Mouse (Mus musculus): ENCODE data around the gene Fam83g.
A peak's percentile ranks its signal among the peaks of the same experiment; 100 is the strongest.

Gene Fam83g

DNA sequence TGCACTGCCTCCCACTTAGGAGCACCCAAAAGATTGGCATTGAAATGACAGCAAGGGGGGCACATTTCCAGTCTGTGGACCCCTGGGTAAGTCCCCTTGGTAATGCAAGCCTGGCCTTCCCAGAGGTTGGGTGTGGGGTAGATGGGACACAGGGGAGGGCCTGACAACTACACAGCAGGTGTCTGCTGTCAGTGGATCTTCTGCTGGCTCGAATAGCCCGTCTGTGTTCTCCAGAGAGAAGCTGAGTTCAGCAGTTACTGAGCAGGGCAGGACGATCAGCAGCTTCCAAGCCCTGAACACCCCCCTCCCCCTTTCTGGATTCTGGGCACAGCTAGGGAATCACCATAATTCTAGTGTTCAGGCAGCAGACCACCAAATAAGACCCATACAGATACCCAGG is 35.5 kb downstream of the Fam83g start:
- DNase-seq: no peak

DNA sequence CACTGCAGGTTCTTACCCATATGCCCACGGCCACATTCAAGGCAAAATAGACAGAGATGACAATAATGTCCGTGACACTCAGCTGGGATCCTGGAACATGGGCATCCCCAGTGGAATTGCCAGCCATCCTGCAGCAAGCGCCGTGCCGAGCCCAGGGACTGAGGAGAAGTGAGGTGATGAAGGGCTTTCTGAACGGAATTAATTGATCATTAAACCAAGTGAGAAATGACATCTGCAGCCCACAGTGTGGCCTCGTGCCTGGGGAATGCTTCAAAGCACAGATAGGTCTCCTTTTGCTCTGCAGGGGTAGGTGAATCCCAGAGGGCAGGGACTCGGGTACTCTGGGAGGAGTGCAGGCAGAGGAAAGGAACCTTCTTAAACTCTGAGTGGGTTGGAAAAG is 35.9 kb downstream of the Fam83g start:
- no peak for DNase-seq

DNA sequence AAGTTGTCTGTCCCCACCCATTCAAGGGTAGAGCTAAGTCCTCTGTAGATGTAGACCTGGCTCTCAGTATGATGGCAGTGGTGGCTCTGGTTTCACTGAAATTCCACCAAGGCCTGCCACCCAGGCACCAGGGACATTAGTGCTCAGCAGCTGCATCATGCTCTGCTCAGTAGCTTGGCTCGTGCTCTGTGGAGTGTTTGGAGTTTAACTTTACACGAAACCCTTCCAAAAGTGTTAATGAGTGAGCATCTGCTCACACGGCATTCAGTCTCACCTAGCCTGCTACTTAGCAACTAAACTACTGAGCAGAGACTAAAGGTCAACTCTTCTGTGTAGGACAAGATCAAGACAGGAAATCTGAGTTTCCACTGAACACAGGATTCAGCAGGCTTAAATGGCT is 36.7 kb downstream of the Fam83g start, which contains the start of gene Slc5a10:
Slc5a10 (minus strand) TSS at position 191 of the 400 bp plus-strand sequence.
- DNase-seq: no peak

DNA sequence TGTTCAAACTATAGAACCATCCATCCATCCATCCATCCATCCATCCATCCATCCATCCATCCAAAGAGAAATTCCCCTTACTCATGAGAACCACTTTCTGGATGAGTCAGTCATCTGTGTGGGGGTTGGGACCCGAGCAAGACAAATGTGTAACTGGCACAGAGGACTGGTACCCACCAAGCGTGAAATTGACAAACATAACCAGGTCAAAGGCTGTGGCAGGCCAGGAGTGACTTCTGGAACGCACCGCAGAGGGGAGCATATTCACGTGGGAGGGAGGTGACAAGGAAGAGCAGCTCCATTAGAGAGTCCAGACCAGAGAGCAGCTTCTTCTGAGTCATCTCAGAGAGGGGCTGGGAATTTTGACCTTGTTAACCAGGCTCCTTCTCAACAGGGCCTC is 38.2 kb downstream of the Fam83g start:
- DNase-seq: no peak

DNA sequence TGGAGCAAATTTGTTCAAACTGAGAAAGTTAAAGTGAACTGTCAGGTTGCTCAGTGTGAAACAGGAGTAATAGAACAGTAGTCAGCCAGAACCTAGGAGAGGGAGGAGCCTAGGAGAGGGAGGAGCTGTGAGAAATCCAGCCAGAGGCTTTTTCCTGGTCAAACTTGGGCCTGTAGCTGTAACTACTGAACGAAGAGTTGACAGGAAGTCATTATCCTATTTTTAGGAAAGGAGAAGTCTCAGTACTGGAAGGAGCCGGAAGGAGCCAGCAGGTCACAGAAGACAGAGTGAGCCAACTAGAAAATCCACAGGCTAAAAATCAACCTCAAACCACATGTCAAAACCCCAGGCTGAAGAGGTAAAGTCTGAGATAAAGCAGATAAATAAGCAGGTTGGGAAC is 44.1 kb downstream of the Fam83g start:
- DNase-seq: no peak

DNA sequence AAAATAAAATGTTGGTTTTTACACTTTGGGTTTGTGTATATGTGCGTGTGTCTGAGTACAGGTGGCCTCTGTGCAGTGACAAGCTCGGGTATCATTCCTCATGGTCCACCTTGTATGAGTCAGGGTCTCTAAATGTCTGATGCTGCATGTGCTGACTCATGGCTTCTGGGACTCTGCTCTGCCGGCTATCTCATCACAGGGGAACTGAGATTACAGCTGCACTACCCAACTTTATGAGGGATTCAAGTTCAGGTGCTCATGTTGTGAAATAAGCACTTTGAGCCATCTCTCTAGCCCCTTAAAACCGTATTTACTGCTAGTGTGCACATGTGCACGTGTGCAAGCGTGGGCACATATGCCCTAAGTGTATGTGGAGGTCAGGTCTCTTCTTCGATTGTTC is 48.8 kb downstream of the Fam83g start:
- DNase-seq: no peak

DNA sequence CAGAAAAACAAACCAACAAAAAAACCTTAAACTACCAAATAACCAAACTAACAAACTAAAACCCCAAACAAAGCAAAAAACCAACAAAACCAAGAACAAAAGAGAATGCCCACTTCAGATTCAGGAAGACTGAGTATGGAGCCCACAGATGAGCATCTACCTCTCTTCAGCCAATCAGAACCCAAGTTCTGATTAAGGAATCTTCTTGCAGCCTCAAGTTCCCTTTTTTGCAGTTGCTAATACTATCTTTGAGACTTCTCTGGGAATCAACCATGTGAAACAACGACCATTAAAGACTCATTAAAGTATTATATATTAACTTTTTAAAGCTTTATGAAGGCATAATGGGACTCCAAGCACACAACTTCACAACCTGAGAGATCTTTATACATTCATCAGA is 53.4 kb downstream of the Fam83g start:
- DNase-seq: no peak

DNA sequence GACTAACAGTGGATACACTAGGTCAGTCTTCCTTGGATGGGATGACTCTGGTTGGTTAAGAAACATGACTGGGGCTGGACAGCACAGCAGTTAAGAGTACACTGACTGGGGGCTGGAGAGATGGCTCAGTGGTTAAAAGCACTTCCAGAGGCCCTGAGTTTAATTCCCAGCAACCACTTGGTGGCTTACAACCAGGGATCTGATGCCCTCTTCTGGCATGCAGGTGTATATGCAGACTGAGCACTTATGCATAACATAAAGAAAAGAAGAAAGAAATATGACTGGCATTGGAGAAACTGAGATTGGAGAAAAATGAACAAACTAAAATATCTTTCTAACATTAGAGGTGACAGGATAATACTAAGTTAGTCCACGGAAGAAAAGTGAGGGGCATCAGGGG is 56.6 kb downstream of the Fam83g start:
- no peak for DNase-seq

DNA sequence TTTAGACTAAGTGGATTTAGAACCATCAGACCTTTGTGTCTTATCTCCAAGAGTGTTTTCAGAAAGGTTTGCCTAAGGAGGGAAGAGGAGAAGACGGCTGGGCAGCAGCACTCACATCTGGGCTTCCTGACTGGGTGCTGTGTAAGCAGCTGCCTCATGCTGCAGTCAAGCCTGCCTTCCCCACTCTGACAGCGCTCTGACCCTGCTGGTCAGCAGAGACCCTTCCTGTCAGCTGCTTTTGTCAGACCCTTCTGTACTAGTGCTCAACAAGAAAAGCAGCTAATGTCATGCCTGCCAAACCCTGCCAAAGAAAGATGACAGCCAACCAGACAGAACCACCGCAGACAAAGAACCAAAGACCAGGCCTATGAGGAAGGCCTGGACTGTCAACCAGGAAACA is 59.9 kb downstream of the Fam83g start:
- no peak for DNase-seq

DNA sequence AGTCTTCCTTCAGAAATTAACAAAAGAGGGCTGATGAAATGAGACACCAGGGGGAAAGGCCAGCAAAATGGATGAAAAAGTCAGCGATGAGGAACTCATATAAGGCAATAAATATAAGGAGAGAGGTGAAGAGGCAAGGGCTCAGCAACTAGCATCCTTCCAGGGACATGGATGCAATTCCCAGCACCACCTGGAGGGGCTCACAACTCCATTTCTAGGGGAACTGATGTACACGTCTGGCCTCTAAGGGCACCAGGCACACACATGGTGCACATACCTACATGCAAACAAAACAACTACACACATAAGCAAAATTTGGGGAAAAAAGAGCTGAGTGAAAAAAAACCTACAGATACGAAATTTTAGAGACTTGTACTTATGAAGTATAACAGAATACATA is 60.6 kb downstream of the Fam83g start:
- DNase-seq: peak in 1 of 2 experiments; percentile 33

DNA sequence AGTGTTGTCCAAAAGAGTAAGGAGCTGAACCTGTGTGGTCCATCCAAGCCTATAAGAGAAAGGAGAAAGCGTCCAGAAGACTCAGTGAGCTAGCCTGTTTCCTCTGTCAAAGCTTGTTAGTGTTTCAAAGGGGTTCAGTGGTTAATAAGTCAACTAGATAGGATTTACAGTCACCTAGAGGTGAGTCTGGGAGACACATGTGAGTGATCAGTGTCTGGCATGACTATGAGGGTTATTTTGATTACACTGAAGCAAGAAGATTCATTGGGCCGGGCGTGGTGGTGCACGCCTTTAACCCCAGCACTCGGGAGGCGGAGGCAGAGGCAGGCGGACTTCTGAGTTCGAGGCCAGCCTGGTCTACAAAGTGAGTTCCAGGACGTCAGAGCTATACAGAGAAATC is 61.9 kb downstream of the Fam83g start:
- DNase-seq: no peak

DNA sequence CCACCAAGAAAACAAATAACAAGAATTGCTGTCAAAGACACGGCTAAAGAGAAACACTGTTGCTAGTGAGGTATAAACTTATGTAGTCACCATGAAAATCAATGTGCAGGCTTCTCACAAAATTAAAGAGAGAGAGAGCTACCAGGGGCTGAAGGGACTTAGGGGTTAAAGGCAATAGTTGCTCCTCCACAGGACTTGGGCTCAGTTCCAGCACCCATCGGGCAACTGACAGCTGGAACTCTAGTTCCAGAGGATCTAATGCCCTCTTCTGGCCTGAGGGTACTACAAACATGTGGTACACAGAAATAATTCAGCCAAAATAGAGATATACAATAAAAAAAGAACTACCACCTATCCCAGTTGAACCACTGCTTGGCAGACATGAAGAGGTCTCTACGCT is 63.3 kb downstream of the Fam83g start:
- DNase-seq: peak; percentile 43 to 63

DNA sequence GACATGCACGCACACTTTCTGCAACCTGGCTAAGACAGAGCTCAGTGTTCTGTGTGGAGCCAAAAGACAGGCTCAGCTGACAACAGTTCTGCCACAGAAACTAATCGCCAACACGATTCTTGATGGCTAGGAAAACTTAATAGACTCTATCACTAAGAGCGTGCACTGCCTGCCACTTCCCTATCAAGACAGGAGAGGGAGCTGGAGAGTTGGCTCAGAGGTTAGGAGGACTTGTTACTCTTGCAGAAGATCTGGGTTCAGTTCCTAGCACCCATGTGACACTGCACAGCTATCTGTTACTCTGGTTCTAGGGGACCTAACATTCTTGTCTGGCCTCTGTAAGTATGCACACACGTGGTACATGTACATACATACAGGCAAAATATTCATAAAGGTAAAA is 67.7 kb downstream of the Fam83g start:
- DNase-seq: no peak

DNA sequence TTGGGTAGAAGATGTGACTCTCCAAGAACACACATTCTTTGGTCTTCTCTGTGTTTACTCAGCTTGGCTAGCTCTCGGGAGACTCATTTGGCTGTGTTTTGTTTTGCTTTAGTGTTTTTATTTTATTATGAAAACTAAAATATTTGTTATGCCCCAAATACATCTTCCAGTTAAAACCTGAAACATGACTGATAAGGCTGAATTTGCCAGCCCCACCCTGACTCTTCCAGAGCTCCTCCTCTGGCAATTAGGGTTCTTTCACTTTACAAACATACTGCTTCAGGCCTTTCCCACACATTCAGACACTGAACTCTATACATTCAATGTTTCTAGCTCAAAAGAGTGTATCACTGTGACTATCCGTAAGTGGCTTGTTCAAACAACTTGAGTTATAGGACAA is 73.3 kb downstream of the Fam83g start:
- DNase-seq: no peak

All from cerebellum, postnatal 10 days (tissue).